Mouse (Mus musculus) hindbrain, embryonic 11.5 days (tissue): ENCODE results near the gene Neurl4. TPM values are rescaled to one million over a fixed set of nuclear protein-coding genes. Genes with fewer than 3 reads are reported as not detected.
"Not testable (repeated sequence)": the region's sequence is repeated elsewhere in the genome, so short reads cannot be mapped to it uniquely, and the experiment has no call there.

ENCODE experiments used
- ATAC-seq: fragments of 200-750 bp; cut with Nextera tagmentation; 2 replicates; pipeline ENCODE4 v1.8.0; 2017; ENCODE audit warnings: mild to moderate bottlenecking, moderate TSS enrichment, moderate library complexity; ENCODE audit not compliant: low FRiP score
- DNase-seq: peaks from one replicate; pipeline ENCODE4 v3.0.0-alpha.2; 2015; ENCODE audit warnings: low spot score
- H3K27ac ChIP-seq: fragments of 300-500 bp; sonication (generic); 2 replicates; pipeline ENCODE4 v1.5.1; 2014; ENCODE audit warnings: mild to moderate bottlenecking, low read depth, low read length
- H3K27me3 ChIP-seq: fragments of 300-500 bp; sonication (generic); 2 replicates; pipeline ENCODE4 v1.6.1; 2014; ENCODE audit warnings: mild to moderate bottlenecking, low read length, moderate library complexity, mixed read lengths; ENCODE audit not compliant: control insufficient read depth, insufficient read depth
- H3K36me3 ChIP-seq: fragments of 300-500 bp; sonication (generic); 2 replicates; pipeline ENCODE4 v1.6.1; 2014; ENCODE audit warnings: mild to moderate bottlenecking, low read length, moderate library complexity, mixed read lengths; ENCODE audit not compliant: control insufficient read depth, insufficient read depth
- H3K4me1 ChIP-seq: fragments of 300-500 bp; sonication (generic); replicated peaks from 2 replicates; pipeline ENCODE4 v1.6.1; 2014; ENCODE audit warnings: low read length, mixed read lengths; ENCODE audit not compliant: control insufficient read depth, insufficient read depth
- H3K4me2 ChIP-seq: fragments of 300-500 bp; sonication (generic); replicated peaks from 2 replicates; pipeline ENCODE4 v1.6.1; 2014; ENCODE audit warnings: mild to moderate bottlenecking, low read depth, low read length
- H3K4me3 ChIP-seq: fragments of 300-500 bp; sonication (generic); 2 replicates; pipeline ENCODE4 v1.5.1; 2014; ENCODE audit warnings: low read depth, low read length
- H3K9ac ChIP-seq: fragments of 300-500 bp; sonication (generic); 2 replicates; pipeline ENCODE4 v1.6.1; 2014; ENCODE audit warnings: low read depth, low read length
- H3K9me3 ChIP-seq: fragments of 300-500 bp; sonication (generic); 2 replicates; pipeline ENCODE4 v1.6.1; 2016; ENCODE audit warnings: low read length; ENCODE audit not compliant: control insufficient read depth
- WGBS: fragments of 180-500 bp; shearing (Covaris S2); extraction: QIAGEN DNeasy Blood & Tissue Kit; methylation state at CpG from one replicate; pipeline ENCODE4 v1.1.7; 2014; 5-methylcytosine and 5-hydroxymethylcytosine counted together
- polyA plus RNA-seq: library from polyadenylated mRNA; unstranded; fragments of >200 nt; fragmentation: Nextera tagmentation; extraction: Ambion mirVana; gene quantifications from 2 replicates; pipeline ENCODE4 v1.2.1, GENCODE M21; 2014

The Neurl4 gene
- polyA plus RNA-seq, 1 experiment from 2014 or later: 20.6 TPM

GRCm38 (mm10) chr11:69920266-69921031, 19.6 kb downstream of the Neurl4 start:
- peak overlapping the region; percentile 98 for H3K4me3 ChIP-seq
- H3K4me2 ChIP-seq: peak overlapping the region; percentile 94
- peak; percentile 49 for ATAC-seq
- H3K9me3 ChIP-seq: no peaks in the 10 kb centered on the region
- peaks cover 4% of the 10 kb centered on the region for H3K4me1 ChIP-seq
- H3K27me3 ChIP-seq: no peaks in the 10 kb centered on the region
- WGBS: under 1% methylated on average over 35 of the region's 65 CpGs
- H3K9ac ChIP-seq: peak overlapping the region; percentile 91
- peaks cover 19% of the 10 kb centered on the region for H3K36me3 ChIP-seq
- DNase-seq: peak; percentile 60
- peak overlapping the region; percentile 93 for H3K27ac ChIP-seq

- ATAC-seq: peak; percentile 96
- under 1% methylated on average over 77 of the region's 78 CpGs for WGBS
Measured at GRCm38 (mm10) chr11:69921114-69922011, 20.5 kb downstream of the Neurl4 start, which contains the start of gene Eif5a. Eif5a (minus strand) TSS chr11:69921958.

GRCm38 (mm10) chr11:69922012-69922756, 21.3 kb downstream of the Neurl4 start:
- no peak for ATAC-seq
- no peak for DNase-seq

More at GRCm38 (mm10) chr11:69921114-69922011, 20.5 kb downstream of the Neurl4 start, which contains the start of gene Eif5a:
- Histone ChIP-seq H3K9ac (peak within 1 kb of the TSS; percentile 91), H3K9me3 (no peaks in the 10 kb centered on the region), H3K4me1 (peaks cover 4% of the 10 kb centered on the region; the same call in 1 of the 2 replicates), H3K36me3 (peaks cover 12% of the 10 kb centered on the region), H3K27ac (peak within 1 kb of the TSS; percentile 93), H3K4me2 (peak within 1 kb of the TSS; percentile 94), H3K4me3 (peak within 1 kb of the TSS; percentile 98), H3K27me3 (no peaks in the 10 kb centered on the region)
- peak; percentile 100 for DNase-seq

GRCm38 (mm10) chr11:69922796-69923195, 21.9 kb downstream of the Neurl4 start:
- Histone ChIP-seq H3K27ac (no peak overlapping the region), H3K36me3 (0 out of 2 replicates have a peak, but pooled peaks cover 2% of the 10 kb centered on the region), H3K27me3 (no peaks in the 10 kb centered on the region), H3K9ac (no peak overlapping the region), H3K4me3 (no peak overlapping the region), H3K4me1 (peaks cover 4% of the 10 kb centered on the region; the same call in 1 of the 2 replicates), H3K9me3 (no peaks in the 10 kb centered on the region), H3K4me2 (no peak overlapping the region)
- ATAC-seq (no peak), DNase-seq (no peak)
- 73% methylated on average over 3 of the region's 3 CpGs for WGBS

More at GRCm38 (mm10) chr11:69922012-69922756, 21.3 kb downstream of the Neurl4 start:
- H3K9ac ChIP-seq: peak overlapping the region; percentile 52
- WGBS: 4% methylated on average over 12 of the region's 12 CpGs
- peak overlapping the region; percentile 98 for H3K4me3 ChIP-seq
- peaks cover 7% of the 10 kb centered on the region; the same call in 1 of the 2 replicates for H3K36me3 ChIP-seq
- H3K27me3 ChIP-seq: no peaks in the 10 kb centered on the region
- peak overlapping the region; percentile 93 for H3K27ac ChIP-seq
- no peaks in the 10 kb centered on the region for H3K9me3 ChIP-seq
- H3K4me2 ChIP-seq: peak overlapping the region; percentile 53
- peaks cover 4% of the 10 kb centered on the region; the same call in 1 of the 2 replicates for H3K4me1 ChIP-seq

- H3K27ac ChIP-seq: no peak overlapping the region
- H3K9me3 ChIP-seq: no peaks in the 10 kb centered on the region
- H3K4me2 ChIP-seq: no peak overlapping the region
- no peaks in the 10 kb centered on the region for H3K4me1 ChIP-seq
- H3K27me3 ChIP-seq: no peaks in the 10 kb centered on the region
- no peak for ATAC-seq
- no peak overlapping the region for H3K4me3 ChIP-seq
- H3K36me3 ChIP-seq: no peaks in the 10 kb centered on the region
- H3K9ac ChIP-seq: no peak overlapping the region
- 97% methylated on average over 2 of the region's 2 CpGs for WGBS
- DNase-seq: no peak
Measured at GRCm38 (mm10) chr11:69927501-69927900, 26.6 kb downstream of the Neurl4 start.

- Histone ChIP-seq H3K4me2 (no peak overlapping the region), H3K4me1 (no peaks in the 10 kb centered on the region), H3K27me3 (peaks cover 3% of the 10 kb centered on the region; the same call in 1 of the 2 replicates), H3K4me3 (no peak overlapping the region), H3K9me3 (no peaks in the 10 kb centered on the region), H3K27ac (no peak overlapping the region), H3K36me3 (no peaks in the 10 kb centered on the region), H3K9ac (no peak overlapping the region)
- DNase-seq (no peak), ATAC-seq (no peak)
- 89% methylated on average over 4 of the region's 4 CpGs for WGBS
Measured at GRCm38 (mm10) chr11:69929712-69930111, 28.8 kb downstream of the Neurl4 start.

- not testable (repeated sequence) for H3K27me3 ChIP-seq, H3K27ac ChIP-seq, H3K4me2 ChIP-seq, ATAC-seq, H3K9me3 ChIP-seq, H3K4me3 ChIP-seq, H3K9ac ChIP-seq, DNase-seq, H3K4me1 ChIP-seq, H3K36me3 ChIP-seq
- 87% methylated on average over 8 of the region's 8 CpGs for WGBS
Measured at GRCm38 (mm10) chr11:69930176-69930575, 29.3 kb downstream of the Neurl4 start.

- ATAC-seq (no peak), DNase-seq (no peak)
- 76% methylated on average over 3 of the region's 3 CpGs for WGBS
- H3K27ac ChIP-seq: no peak overlapping the region
- H3K27me3 ChIP-seq: peaks cover 9% of the 10 kb centered on the region; the same call in 1 of the 2 replicates
- no peaks in the 10 kb centered on the region for H3K36me3 ChIP-seq
- no peak overlapping the region for H3K4me3 ChIP-seq
- no peaks in the 10 kb centered on the region for H3K9me3 ChIP-seq
- no peak overlapping the region for H3K9ac ChIP-seq
- no peak overlapping the region for H3K4me2 ChIP-seq
- H3K4me1 ChIP-seq: peaks cover 1% of the 10 kb centered on the region
Measured at GRCm38 (mm10) chr11:69930967-69931537, 30.2 kb downstream of the Neurl4 start.
